Mouse (Mus musculus): ENCODE measurements around the gene 1810010H24Rik.
"Not testable (repeated sequence)": the region's sequence is repeated elsewhere in the genome, so short reads cannot be mapped to it uniquely, and the experiment has no call there.

1810010H24Rik gene

GRCm38 (mm10) chr11:107025411-107026321, at the start of gene 1810010H24Rik:
Gene 1810010H24Rik, plus strand, starts transcription at chr11:107025681.
- peak; percentile 53 for DNase-seq (ENCODE audit: low spot score)

DNA sequence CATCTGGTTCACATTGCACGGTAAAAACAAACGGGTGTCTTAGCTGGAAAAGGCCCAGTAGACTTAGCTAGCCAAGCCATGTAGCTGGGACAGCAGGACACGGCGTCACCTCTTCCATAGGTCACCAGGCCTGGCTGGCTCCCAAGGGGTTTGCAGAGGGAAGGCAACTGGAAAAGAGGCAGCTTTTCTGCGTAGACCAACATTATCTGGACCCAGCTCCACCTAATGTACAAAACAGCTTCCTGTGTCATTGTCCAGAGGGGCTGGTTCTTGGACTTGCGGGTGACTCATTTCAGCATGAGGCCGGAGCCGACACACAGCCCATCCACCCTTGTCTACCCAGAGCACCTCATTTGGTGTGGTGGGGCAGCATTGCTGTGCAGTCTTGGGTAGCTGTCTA, 49.3 kb upstream of the 1810010H24Rik start:
- DNase-seq (ENCODE audit: low spot score): no peak

DNA sequence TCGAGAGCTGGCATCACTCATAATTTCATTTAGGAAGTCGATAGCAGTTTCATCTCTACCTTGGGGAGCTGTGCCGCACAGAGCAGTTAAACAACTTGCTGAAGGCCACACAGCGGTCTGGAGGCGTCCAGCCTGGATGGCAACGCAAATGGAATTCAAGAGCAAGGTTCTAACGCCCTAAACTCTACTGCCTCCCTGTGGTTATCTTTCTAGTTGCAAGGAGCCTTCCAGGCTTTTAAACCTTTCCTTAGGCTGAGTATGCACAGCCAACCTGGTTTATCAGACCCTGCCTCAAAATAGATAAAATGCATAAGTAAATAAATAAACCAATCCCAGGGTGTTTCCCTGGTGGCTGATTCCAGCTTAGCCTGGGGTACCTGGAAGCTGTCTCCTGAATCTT, 45.0 kb upstream of the 1810010H24Rik start:
- peak; percentile 80 for DNase-seq (ENCODE audit: low spot score)

DNA sequence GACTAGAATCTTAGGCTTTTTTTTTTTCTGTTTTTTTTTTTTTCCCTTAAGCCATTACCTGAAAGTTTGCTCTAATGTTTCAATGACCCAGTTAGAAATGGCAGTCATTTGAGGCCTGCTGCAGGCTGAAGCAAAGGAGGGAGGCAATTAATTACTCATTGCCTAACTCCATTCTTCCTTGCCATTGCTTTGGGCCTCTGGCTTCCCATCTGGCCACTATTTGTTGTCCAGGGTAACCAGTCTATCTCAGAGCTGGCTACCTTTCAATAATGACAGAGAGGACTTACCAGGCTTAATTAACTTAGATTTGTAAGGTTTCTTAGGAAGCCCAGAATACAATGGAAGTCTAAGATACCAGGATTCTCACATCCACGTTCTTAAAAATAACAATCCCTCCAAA, 43.7 kb upstream of the 1810010H24Rik start:
- DNase-seq (ENCODE audit: low spot score): peak; percentile 39

GRCm38 (mm10) chr11:106982351-106982750, 43.1 kb upstream of the 1810010H24Rik start:
- DNase-seq (ENCODE audit: low spot score): no peak

DNA sequence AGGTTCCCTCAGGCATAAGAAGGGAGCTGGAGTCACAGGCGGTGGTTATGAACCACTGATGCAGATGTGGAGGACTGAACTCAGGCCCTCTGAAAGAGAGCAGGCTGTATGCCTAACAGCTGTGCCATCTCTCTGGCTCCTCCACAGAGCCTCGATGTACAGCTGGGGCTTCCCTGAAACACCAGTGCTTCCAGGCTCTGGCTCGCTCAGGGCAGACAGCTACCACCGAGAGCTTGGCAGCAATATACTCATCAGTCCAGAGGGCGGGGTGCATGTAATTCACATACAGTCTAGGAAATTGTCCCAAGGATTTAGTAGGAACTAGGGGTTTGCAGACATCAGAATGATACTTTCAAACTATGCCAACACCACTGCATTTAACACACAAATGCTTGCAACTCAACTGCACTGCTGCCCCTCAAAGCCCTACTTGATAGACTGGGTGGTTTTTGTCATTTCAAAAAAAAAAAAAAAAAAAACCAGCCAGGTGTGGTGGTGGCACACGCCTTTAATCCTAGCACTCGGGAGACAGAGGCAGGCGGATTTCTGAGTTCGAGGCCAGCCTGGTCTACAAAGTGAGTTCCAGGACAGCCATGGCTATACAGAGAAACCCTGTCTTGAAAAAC, 39.4 kb upstream of the 1810010H24Rik start:
- not testable (repeated sequence) for DNase-seq (ENCODE audit: low spot score)

DNA sequence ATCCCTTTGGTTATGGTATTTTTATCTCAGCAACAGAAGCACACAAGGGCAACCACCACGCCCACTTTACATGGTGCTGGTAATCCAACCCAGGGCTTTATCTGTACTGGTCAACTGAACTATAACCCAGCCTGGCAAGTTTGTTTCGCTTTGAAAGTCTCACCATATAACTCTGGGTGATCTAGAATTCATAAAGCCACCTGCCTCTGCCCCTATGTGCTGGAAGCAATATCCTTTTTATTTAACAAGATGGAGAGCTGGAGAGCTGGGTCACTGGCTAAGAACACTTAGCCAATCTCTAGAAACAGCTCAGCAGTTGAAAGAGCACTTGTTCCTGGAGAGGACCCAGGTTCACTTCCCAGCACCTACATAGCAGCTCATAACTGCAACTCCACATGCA, 38.1 kb upstream of the 1810010H24Rik start:
- no peak for DNase-seq (ENCODE audit: low spot score)

DNA sequence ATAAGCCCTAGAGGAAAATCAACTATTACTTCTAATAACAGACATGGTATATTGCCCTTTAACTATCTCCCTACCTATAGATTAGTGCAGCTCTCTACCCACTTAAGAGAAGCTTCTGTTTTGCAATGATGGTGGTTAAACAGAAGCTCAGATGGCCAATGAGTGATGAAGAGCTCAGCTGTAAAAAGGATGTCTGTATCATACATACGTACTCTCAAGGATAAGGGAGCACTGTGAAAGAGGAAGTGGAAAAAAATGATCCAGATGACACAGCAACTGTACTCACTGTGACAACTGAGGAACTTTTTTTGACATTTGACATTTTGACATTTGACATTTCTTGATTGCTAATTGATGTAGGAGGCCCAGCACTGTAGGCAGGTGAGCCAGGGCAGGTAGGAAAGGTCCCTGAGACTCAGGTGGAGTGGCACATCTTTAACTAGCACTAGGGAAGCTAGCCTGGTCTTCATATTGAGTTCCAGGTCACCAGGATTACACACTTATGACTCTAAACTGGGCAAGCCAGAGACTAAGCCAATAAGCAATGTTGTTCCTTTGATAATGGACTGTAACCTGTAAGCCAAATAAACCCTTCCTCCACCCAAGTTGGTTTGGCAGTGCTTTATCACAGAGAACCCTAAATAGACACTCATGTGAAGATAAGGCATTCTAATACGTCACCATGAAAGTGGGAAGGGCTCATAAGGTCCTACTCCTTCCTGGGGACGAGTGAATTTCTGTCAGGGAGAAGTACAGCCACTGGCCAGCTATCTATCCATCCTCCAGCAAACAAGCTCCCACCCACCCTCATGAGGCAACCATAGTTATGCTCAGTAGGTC, 31.0 kb upstream of the 1810010H24Rik start:
- no peak for DNase-seq (ENCODE audit: low spot score)

DNA sequence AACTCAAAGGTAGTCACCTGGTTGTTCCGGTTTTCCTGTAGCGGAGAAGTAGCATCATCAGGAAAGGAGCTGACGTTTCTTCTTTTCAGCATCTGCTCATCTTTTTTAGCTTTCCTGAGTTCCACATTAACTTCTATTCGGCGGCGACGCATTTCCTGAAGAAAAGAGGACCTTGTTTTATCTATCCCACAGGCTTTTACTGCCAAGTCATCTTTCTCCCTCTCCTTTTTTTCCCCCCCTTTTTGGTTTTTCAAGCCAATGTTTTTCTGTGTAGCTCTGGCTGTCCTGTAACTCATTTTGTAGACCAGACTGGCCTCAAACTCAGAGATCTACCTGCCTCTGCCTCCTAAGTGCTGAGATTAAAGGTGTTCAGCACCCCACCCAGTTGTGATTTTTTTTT, 29.0 kb upstream of the 1810010H24Rik start:
- not testable (repeated sequence) for DNase-seq (ENCODE audit: low spot score)

GRCm38 (mm10) chr11:106997976-106998375, 27.5 kb upstream of the 1810010H24Rik start:
- DNase-seq (ENCODE audit: low spot score): no peak

DNA sequence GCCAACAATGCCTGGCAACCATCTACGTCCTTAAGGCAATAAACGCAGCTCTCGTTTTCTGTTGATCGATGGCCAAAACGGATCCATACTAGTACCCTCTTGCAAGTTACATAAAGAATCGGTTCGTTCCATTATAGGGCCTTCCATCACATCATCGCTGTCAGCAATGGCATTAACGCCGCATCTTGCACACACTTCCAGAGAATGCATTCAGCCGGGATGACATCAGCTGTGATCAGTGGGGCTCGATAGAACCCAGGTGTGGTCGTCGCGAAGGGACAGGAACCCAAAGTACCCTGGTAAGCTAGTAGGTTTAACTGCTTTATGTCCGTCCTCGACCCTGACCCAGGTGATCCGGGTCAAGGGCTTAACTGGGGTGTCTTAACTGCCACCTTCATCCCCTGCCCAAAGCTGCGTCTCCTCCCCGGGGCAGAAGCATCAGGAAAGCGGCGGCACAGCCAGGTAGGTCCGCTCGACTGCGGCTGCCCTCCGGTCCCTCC, 26.8 kb upstream of the 1810010H24Rik start:
- peak; percentile 69 for DNase-seq (ENCODE audit: low spot score)

- peak; percentile 90 for DNase-seq (ENCODE audit: low spot score)
Measured at GRCm38 (mm10) chr11:106999151-106999948, 26.1 kb upstream of the 1810010H24Rik start, which contains the start of gene Kpna2. Gene Kpna2, minus strand, starts transcription at chr11:106999541.

DNA sequence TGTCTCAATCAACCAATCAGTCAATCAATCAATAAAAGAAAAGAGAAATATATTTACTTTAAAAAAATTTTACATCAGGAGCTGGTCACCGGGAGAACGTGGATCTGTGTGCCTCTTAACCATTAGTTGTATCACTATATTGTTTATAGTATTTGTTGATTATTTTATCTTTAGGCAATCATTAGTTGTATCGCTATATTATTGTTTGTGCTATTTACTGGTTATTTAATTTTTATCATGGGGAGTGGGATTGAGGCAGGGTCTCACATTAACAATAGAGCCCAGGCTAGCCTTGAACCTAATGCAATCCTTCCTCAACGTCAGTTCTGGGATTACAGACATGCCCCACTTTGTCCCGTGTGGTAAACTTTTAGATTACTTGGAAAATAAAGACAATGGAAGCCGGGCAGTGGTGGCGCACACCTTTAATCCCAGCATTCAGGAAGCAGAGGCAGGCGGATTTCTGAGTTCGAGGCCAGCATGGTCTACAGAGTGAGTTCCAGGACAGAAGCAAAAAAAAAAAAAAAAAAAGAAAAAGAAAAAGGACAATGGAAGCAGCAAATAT, 25.4 kb upstream of the 1810010H24Rik start:
- no peak for DNase-seq (ENCODE audit: low spot score)

DNA sequence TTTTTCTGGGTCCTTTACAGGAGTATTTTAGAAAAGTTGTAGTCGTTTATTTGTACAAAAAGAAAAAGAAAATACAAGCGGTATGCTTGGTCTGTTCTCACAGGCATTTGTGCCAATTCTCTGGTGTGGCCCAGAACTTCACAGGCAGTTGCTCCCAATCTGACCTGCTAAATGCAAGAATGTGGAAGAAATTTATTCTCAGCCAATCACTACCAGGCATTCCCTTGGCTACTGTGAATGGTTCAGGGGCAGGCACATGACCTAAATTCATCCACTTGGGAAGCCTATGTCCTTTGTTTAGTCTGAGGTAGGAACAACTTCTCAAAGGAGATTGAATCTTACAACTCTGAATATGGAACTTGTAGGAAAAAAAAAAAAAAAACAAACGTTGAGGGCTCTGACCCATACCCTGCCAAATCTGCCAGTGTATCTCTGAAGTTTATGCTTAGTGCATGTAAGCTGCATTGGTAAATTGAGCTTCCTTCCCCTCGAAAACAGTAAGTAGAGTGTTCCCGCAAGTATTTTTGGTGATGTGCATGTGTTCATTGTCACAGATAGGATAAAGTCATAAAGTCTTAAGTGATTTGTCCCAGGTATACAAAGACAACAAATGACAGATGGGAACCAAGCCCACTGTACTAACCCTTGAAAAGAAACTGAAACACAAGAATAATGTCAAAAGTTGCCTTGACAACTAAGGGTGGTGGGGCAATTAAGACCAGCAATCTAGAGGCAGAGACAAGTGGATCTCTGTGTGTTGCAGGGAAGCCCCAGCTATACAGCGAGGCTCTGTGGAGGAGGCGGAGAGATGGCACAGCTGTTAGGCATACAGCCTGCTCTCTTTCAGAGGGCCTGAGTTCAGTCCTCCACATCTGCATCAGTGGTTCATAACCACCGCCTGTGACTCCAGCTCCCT, 23.5 kb upstream of the 1810010H24Rik start:
- no peak for DNase-seq (ENCODE audit: low spot score)

- peak; percentile 56 for DNase-seq (ENCODE audit: low spot score)
Measured at GRCm38 (mm10) chr11:107005538-107005937, 19.9 kb upstream of the 1810010H24Rik start.

- DNase-seq (ENCODE audit: low spot score): no peak
Measured at GRCm38 (mm10) chr11:107010447-107010846, 15.0 kb upstream of the 1810010H24Rik start.

DNA sequence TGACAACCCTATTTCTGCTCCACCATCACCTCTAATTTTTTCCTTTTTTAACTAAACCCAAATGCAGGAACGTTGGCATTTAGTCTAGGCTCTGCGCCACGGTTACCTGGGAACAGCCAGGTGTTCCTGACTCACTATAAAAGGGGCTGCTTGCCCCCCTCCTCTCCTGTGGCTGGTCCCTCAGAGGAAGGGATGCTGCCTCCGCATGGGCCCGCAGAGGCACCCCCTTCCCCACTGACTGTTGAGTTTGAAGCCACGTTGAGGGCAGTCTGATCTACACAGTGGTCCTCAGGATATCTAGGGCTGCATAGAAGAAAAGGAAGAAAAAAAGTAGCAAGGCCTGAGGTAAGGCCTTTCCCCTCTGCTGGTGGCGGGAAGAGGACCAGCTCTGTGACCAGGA, 14.3 kb upstream of the 1810010H24Rik start:
- no peak for DNase-seq (ENCODE audit: low spot score)

DNA sequence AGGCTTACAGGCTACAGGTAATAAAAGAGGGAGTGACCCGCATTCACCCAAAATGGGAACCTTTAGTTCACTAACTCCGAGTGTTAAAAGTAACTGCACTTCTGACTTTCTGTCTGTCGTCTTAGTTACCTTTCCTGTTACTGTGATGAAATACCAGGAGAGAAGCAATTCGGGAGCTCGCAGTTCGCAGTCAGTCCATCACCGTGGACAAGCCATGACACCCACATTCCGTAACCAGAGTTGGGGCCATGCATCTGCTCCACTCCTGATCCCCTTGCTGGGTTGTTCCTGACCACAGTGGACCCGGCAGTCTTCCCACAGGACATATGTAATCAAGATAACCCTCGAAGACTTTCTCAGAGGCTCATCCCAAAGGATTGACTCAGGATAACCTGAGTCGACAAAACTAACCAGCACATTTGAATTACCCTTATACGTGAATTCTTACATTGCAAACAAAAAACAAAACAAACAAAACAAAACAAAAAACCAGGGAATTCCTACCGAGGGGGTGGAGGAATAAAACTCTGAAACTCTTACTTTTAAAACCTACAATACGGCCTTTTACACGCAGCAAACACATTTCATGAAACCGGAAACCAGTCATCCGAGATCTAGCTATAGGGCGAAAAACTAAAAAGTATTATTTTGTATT, 13.7 kb upstream of the 1810010H24Rik start:
- DNase-seq (ENCODE audit: low spot score): peak; percentile 29

GRCm38 (mm10) chr11:107012324-107013017, 13.0 kb upstream of the 1810010H24Rik start:
- DNase-seq (ENCODE audit: low spot score): peak; percentile 97

All from MN1 (cell line).